Mouse (Mus musculus): ENCODE data around the gene Fads3. TPM values are rescaled to one million over a fixed set of nuclear protein-coding genes. Genes with fewer than 3 reads are reported as not detected.

The Fads3 gene
- polyA plus RNA-seq, 1 experiment from 2014 or later = 40.7 TPM

DNA sequence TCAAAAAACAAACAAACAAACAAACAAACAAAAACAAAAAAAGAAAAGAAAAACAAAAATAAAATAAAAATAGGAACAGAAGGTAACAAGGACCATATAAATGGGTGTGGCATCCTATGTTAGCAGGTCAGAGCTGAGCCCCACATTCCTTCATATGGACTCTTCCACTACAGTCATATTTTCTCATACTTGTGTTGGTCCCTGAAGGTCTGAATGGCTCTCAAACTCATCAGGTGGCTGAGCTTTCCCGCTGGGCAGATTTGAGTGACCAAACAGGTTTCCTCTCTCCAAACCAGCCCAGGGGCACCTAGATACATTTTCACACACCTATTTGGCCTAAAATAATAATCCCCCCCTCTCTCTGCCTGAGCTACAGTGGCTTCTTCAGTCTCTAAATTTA lies 30.0 kb upstream of the Fads3 start:
- Histone ChIP-seq H3K27me3 (replicated peaks) (no peaks in the 10 kb centered on the region), H3K9ac (no peak overlapping the region), H3K4me3 (no peak overlapping the region), H3K9me3 (replicated peaks) (no peaks in the 10 kb centered on the region), H3K4me2 (no peak overlapping the region), H3K4me1 (replicated peaks) (peaks cover 44% of the 10 kb centered on the region), H3K27ac (ENCODE audit: poor library complexity, severe bottlenecking) (no peak overlapping the region), H3K36me3 (no peaks in the 10 kb centered on the region)
- no peak for ATAC-seq (ENCODE audit: insufficient number of reproducible peaks, low FRiP score)
- WGBS = 86% methylated on average over 1 of the region's 1 CpGs

DNA sequence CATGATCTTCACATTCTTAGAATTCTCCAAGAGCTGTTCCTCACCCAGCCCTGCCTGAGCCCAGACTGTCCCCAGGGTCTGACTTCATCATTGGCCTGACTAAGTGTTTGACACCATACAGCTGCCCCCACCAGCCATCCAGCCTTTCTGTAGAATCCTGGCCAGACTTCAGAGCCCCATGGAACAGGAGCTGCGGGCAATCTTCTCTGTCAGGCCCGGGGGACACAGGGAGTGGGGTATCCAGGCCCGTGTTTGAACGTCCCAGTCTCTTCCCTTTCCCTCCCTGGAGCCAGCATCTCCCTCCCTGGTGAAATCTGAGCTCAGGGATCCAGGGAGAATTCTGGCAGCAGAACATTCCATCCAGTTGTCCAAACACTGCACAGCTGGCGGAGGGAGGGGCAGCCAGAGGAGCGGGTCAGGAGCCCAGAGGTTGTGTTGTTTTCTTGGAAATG lies 28.5 kb upstream of the Fads3 start:
- WGBS = 14% methylated on average over 6 of the region's 6 CpGs
- H3K9ac ChIP-seq = peak overlapping the region; percentile 49
- ATAC-seq (ENCODE audit: insufficient number of reproducible peaks, low FRiP score) = no peak

DNA sequence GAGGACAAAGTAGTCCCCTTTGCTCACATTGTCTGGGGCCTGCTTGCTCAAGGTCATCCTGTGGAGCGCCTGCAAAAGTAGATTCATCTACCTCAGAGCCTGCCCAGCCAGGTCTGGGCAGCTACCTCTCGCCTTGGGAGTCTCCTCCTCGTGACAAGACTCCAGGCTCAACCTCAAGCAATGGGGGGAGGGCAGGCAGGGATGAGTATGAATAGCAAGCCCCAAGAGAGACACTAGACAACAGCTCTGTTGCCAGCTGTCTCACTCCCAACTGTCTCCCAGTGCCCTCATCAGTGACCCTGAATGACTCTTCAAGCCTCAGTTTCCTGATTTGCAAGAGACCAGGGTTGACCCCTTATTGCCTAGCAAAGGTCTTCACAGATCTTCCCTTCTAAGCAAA lies 28.0 kb upstream of the Fads3 start:
- Histone ChIP-seq H3K27ac (ENCODE audit: poor library complexity, severe bottlenecking) (peak overlapping the region; percentile 96), H3K9me3 (replicated peaks) (no peaks in the 10 kb centered on the region), H3K9ac (peak overlapping the region; percentile 49; the same call in 1 of the 2 replicates), H3K27me3 (replicated peaks) (no peaks in the 10 kb centered on the region), H3K4me1 (replicated peaks) (peaks cover 53% of the 10 kb centered on the region), H3K4me2 (peak overlapping the region; percentile 20), H3K4me3 (no peak overlapping the region), H3K36me3 (no peaks in the 10 kb centered on the region)
- 26% methylated on average over 3 of the region's 3 CpGs for WGBS
- no peak for ATAC-seq (ENCODE audit: insufficient number of reproducible peaks, low FRiP score)

More for the DNA sequence above, 28.5 kb upstream of the Fads3 start:
- no peaks in the 10 kb centered on the region for H3K36me3 ChIP-seq
- H3K4me2 ChIP-seq = peak overlapping the region; percentile 20
- peaks cover 52% of the 10 kb centered on the region for H3K4me1 ChIP-seq (replicated peaks)
- peak overlapping the region; percentile 96 for H3K27ac ChIP-seq (ENCODE audit: poor library complexity, severe bottlenecking)
- H3K27me3 ChIP-seq (replicated peaks) = no peaks in the 10 kb centered on the region
- no peaks in the 10 kb centered on the region for H3K9me3 ChIP-seq (replicated peaks)
- no peak overlapping the region for H3K4me3 ChIP-seq

DNA sequence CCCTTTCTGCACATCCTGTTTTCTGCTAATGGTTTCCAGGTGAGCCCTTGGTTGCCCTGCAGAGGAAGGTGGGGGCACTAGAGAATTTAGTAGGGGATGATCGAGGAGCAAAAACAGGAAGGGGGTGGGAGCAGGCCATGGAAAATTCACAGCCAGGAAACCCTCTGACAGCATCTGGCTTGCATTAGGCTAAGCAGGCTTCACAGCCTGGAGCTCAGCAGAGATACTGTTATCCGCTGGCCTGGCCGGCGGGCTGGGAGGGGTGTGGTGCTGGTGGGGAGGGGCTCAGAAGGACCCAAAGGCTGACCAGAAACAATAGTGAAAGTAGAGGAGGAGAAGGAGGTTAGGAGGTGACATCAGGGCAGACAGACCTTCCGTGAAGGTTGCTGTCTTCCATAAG lies 27.5 kb upstream of the Fads3 start:
- H3K27me3 ChIP-seq (replicated peaks) = no peaks in the 10 kb centered on the region
- peak overlapping the region; percentile 96 for H3K27ac ChIP-seq (ENCODE audit: poor library complexity, severe bottlenecking)
- no peak overlapping the region for H3K4me3 ChIP-seq
- peak overlapping the region; percentile 20; the same call in 1 of the 2 replicates for H3K4me2 ChIP-seq
- no peaks in the 10 kb centered on the region for H3K36me3 ChIP-seq
- no peak overlapping the region for H3K9ac ChIP-seq
- H3K9me3 ChIP-seq (replicated peaks) = no peaks in the 10 kb centered on the region
- 10% methylated on average over 5 of the region's 5 CpGs for WGBS
- H3K4me1 ChIP-seq (replicated peaks) = peaks cover 59% of the 10 kb centered on the region
- peak; percentile 72 for ATAC-seq (ENCODE audit: insufficient number of reproducible peaks, low FRiP score)

DNA sequence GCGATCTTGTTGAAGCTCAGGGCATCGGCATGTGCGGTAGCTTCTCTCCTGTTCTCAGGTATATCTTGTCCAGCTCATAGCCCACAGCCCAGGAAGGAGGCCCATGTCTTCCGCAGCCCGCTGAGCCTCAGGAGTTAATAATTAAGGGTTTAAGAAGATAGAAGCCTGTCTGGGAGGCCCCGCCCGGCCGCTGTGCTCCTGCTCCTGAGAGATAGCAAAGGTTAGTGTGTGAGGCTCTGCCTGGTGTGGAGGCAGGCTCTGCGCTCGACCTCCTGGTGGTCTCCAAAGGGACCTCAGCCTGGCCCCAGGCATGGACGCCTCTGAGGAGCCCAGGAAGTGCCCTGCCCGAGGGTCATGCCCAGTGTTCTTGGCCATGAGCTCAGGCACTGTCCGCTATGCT lies 26.5 kb upstream of the Fads3 start:
- Histone ChIP-seq H3K27ac (ENCODE audit: poor library complexity, severe bottlenecking) (peak overlapping the region; percentile 96), H3K27me3 (replicated peaks) (no peaks in the 10 kb centered on the region), H3K9ac (peak overlapping the region; percentile 37; the same call in 1 of the 2 replicates), H3K4me2 (peak overlapping the region; percentile 96), H3K9me3 (replicated peaks) (no peaks in the 10 kb centered on the region), H3K4me1 (replicated peaks) (peaks cover 68% of the 10 kb centered on the region), H3K4me3 (peak overlapping the region; percentile 25), H3K36me3 (no peaks in the 10 kb centered on the region)
- WGBS = 46% methylated on average over 13 of the region's 13 CpGs
- ATAC-seq (ENCODE audit: insufficient number of reproducible peaks, low FRiP score) = peak; percentile 34

DNA sequence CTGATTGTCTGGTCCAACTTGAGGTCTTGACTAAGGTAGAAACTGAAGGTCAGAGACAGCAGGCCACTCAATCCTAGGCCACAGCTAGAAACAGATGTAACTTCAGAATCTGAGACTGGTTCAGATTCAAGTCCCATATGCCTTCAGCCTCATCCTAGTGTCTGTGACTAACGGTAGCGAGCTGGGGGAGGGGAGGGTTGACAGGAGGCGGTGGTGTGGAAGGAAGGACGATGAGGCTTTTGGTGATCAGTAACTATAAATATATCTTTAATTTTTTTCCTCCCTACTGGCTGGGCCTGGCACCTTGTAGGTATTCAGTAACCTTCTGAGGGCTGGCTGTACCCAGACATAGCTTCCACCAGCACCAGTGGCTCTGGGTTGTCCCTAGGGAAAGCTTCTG lies 25.9 kb upstream of the Fads3 start:
- H3K9me3 ChIP-seq (replicated peaks) = no peaks in the 10 kb centered on the region
- peak overlapping the region; percentile 96 for H3K4me2 ChIP-seq
- peak overlapping the region; percentile 25 for H3K4me3 ChIP-seq
- H3K4me1 ChIP-seq (replicated peaks) = peaks cover 71% of the 10 kb centered on the region
- H3K27ac ChIP-seq (ENCODE audit: poor library complexity, severe bottlenecking) = peak overlapping the region; percentile 96
- H3K9ac ChIP-seq = peak overlapping the region; percentile 51
- no peaks in the 10 kb centered on the region for H3K36me3 ChIP-seq
- WGBS = 37% methylated on average over 4 of the region's 4 CpGs
- H3K27me3 ChIP-seq (replicated peaks) = no peaks in the 10 kb centered on the region
- ATAC-seq (ENCODE audit: insufficient number of reproducible peaks, low FRiP score) = no peak

DNA sequence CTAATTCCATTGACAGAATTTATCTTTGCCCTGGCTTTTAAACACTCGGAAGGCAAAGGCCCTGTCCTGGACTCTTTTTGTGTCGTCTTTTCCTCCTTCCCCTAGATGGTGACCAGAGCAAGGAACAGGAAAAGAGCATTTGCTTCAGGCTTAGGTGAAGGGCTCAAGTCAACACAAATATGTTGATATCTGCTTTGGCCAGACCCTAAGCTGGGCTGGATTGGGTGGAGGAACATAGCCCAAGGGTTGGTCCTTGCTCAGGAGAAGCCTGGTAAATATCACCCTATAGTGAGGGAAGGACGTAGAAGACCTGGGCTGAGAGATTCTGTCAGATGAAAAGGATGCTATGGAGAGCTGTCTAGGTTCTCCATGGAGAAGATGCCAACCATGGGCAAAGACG lies 25.2 kb upstream of the Fads3 start:
- peak overlapping the region; percentile 96; the same call in 1 of the 2 replicates for H3K4me2 ChIP-seq
- H3K36me3 ChIP-seq = no peaks in the 10 kb centered on the region
- H3K27ac ChIP-seq (ENCODE audit: poor library complexity, severe bottlenecking) = peak overlapping the region; percentile 96
- H3K27me3 ChIP-seq (replicated peaks) = no peaks in the 10 kb centered on the region
- no peak for ATAC-seq (ENCODE audit: insufficient number of reproducible peaks, low FRiP score)
- H3K4me3 ChIP-seq = peak overlapping the region; percentile 25
- 60% methylated on average over 4 of the region's 4 CpGs for WGBS
- H3K9ac ChIP-seq = no peak overlapping the region
- H3K9me3 ChIP-seq (replicated peaks) = no peaks in the 10 kb centered on the region
- H3K4me1 ChIP-seq (replicated peaks) = peaks cover 77% of the 10 kb centered on the region

DNA sequence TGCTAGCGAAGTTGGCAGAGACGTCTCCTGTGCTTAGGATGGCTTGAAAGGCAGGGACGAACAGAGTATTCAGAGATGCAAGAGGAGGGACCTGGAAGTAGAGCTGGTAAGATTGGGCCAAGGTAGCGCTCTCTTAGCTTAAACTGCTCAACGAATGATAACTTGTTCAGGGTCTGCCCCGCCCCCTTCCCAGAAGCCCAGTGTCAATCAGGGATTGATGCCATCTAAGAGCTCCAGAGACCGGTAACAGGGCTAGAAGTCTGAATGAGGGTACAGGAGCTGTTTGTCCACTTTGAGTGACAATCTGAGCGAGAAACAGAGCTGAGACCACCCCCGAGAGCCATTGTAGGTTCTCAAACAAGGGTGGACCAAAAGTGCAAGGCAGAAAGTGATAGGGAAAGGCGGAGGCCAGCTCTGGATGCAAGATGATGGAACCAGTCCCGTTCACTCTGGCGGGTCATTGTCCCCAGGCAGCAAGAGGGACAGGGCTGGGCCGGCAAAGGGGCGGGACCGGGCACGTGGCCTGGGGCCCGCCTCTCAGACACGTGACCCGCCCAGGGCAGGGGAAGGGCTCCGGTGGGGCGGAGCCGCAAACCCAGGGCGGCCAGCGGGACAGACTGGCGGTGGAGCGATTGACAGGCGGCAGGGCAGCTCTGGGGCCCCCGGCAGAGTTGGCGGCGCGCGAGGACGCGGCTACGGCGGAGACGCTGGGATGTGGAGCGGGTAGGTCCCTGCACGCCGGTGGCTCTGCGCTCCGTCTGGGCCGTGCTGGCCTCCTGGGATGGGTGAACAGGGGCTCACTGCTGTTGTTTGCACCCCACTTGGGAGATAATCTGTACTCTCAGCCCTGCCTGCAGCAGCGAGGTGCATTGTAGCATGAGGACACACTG lies 23.5 kb upstream of the Fads3 start:
- H3K36me3 ChIP-seq = no peaks in the 10 kb centered on the region
- no peaks in the 10 kb centered on the region for H3K9me3 ChIP-seq (replicated peaks)
- H3K9ac ChIP-seq = peak overlapping the region; percentile 87
- H3K27me3 ChIP-seq (replicated peaks) = no peaks in the 10 kb centered on the region
- H3K4me3 ChIP-seq = peak overlapping the region; percentile 64
- H3K4me1 ChIP-seq (replicated peaks) = peaks cover 84% of the 10 kb centered on the region
- ATAC-seq (ENCODE audit: insufficient number of reproducible peaks, low FRiP score) = peak; percentile 93
- 5% methylated on average over 44 of the region's 44 CpGs for WGBS
- peak overlapping the region; percentile 72 for H3K27ac ChIP-seq (ENCODE audit: poor library complexity, severe bottlenecking)
- H3K4me2 ChIP-seq = peak overlapping the region; percentile 96

DNA sequence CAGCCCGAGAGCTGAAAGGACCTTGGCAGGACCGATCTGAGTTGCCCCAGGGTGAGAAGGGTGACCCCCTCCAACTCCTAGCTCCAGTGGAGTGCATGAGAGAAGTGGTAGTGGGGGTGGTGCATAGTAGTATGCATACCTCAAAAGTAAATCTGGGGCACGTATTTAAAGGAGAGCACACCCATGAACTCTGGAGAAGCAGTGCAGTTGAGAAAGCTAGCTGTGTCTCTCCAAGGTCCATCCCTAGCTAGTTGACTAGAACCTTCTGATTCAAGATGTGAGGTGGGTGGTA lies 22.9 kb upstream of the Fads3 start:
- 3% methylated on average over 3 of the region's 3 CpGs for WGBS

DNA sequence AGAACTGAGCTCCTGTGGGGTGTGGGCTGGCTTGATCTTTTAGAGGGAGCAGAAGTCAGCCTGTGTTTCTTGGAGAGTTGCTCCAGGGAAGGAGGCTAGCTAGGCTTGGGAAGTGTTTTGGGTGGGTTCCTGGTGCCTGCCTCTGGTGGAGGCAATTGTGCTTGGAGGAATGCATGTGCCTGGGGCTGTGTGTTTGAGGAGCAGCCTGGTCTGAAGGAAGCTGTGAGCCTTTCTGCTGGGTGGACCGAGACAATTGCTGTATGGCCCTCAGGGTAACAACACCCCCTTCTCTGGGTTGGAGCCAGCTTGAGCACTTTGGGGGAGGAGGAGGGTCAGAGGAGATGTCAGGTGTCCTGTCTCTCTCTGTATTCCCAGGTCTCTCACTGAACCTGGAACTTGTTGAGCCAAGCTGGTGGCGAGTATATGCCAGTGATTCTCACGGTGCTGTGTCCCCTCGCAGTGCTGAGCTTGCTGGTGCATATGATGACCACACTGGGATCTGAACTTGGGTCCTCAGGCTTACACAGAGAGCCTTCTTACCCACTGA lies 22.1 kb upstream of the Fads3 start:
- H3K27ac ChIP-seq (ENCODE audit: poor library complexity, severe bottlenecking) = peak overlapping the region; percentile 72; the same call in 1 of the 2 replicates
- H3K9me3 ChIP-seq (replicated peaks) = no peaks in the 10 kb centered on the region
- peak overlapping the region; percentile 87 for H3K9ac ChIP-seq
- no peaks in the 10 kb centered on the region for H3K27me3 ChIP-seq (replicated peaks)
- no peak for ATAC-seq (ENCODE audit: insufficient number of reproducible peaks, low FRiP score)
- H3K4me3 ChIP-seq = peak overlapping the region; percentile 64
- WGBS = 65% methylated on average over 4 of the region's 4 CpGs
- H3K4me2 ChIP-seq = peak overlapping the region; percentile 96
- H3K36me3 ChIP-seq = no peaks in the 10 kb centered on the region
- peaks cover 84% of the 10 kb centered on the region for H3K4me1 ChIP-seq (replicated peaks)

More for the DNA sequence above, 22.9 kb upstream of the Fads3 start:
- H3K9me3 ChIP-seq (replicated peaks) = no peaks in the 10 kb centered on the region
- H3K9ac ChIP-seq = peak overlapping the region; percentile 87
- H3K27me3 ChIP-seq (replicated peaks) = no peaks in the 10 kb centered on the region
- peaks cover 84% of the 10 kb centered on the region for H3K4me1 ChIP-seq (replicated peaks)
- H3K27ac ChIP-seq (ENCODE audit: poor library complexity, severe bottlenecking) = peak overlapping the region; percentile 72
- H3K4me3 ChIP-seq = peak overlapping the region; percentile 64
- no peaks in the 10 kb centered on the region for H3K36me3 ChIP-seq
- H3K4me2 ChIP-seq = peak overlapping the region; percentile 96
- no peak; the same call in 1 of the 2 replicates for ATAC-seq (ENCODE audit: insufficient number of reproducible peaks, low FRiP score)

DNA sequence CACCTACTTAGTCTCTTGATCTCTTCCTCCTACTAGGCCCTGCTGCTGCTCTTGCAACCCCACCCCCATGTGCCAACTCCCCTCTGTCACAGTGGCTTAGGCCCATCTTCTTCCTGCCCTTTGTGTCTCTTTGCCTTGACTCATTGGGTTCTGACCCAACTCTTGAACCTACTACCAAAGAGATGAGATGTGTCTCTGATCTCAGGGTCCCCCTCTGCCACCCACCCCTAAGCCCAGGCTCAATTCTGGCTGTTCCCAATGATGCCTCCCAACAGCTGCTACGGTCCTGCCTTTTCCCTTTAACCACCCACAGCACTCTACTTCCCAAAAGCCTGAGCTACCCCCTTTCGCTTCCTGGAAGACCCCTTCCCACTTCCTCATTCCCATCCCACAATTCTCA lies 19.4 kb upstream of the Fads3 start:
- Histone ChIP-seq H3K9me3 (replicated peaks) (no peaks in the 10 kb centered on the region), H3K27ac (ENCODE audit: poor library complexity, severe bottlenecking) (peak overlapping the region; percentile 88; the same call in 1 of the 2 replicates), H3K9ac (no peak overlapping the region), H3K4me3 (no peak overlapping the region), H3K27me3 (replicated peaks) (no peaks in the 10 kb centered on the region), H3K4me2 (peak overlapping the region; percentile 35; the same call in 1 of the 2 replicates), H3K36me3 (peaks cover 7% of the 10 kb centered on the region), H3K4me1 (replicated peaks) (peaks cover 87% of the 10 kb centered on the region)
- 86% methylated on average over 2 of the region's 2 CpGs for WGBS
- ATAC-seq (ENCODE audit: insufficient number of reproducible peaks, low FRiP score) = no peak
